Mouse (Mus musculus): ENCODE measurements around the gene Gm4779.

DNA sequence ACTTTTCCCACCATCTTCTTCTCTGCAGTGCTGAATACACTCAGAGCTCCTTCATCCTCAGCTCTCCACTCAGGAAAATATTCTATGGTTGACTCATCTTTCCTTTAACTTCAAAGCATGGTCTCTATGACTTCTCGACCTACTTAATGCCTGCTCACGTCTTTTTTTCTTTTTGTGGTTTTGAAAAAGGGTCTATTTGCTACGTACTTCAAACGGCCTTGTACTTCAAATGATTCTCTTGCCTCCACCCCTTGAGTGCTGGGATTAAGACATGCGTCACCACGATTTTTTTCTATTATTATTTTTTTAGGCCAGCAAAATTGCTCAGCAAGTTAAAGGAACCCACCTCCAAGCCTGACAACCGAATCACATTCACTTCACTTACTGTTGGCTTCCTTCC is 26.9 kb downstream of the Gm4779 start:
- TF ChIP-seq POLR2AphosphoS2 (IDR thresholded peaks at IDR 0.05; ENCODE audit: low read length): no peak
- no peak for TF ChIP-seq CTCF (IDR thresholded peaks at IDR 0.05 in 2 of 3, conservative IDR thresholded peaks at IDR 0.05 in 1 of 3; ENCODE audit: control insufficient read depth in 1 of 3, insufficient read depth in 1 of 3, low read depth in 2 of 3, low read length in 3 of 3, poor library complexity in 1 of 3, severe bottlenecking in 1 of 3)
- no peak for TF ChIP-seq MAZ (IDR thresholded peaks at IDR 0.05; ENCODE audit: low read depth, low read length)
- TF ChIP-seq POLR2A (IDR thresholded peaks at IDR 0.05; ENCODE audit: control insufficient read depth in 1 of 2, insufficient read depth in 1 of 2, low read depth in 1 of 2, low read length in 2 of 2, poor library complexity in 1 of 2): no peak
- no peak for TF ChIP-seq TCF12 (IDR thresholded peaks at IDR 0.05; ENCODE audit: low read depth, low read length)
- no peak for TF ChIP-seq UBTF (IDR thresholded peaks at IDR 0.05; ENCODE audit: borderline replicate concordance, insufficient read depth, low read depth, low read length)
- no peak for TF ChIP-seq RAD21 (IDR thresholded peaks at IDR 0.05; ENCODE audit: low read depth, low read length)
- no peak for TF ChIP-seq ZKSCAN1 (IDR thresholded peaks at IDR 0.05; ENCODE audit: low read depth, low read length)
- TF ChIP-seq JUND (IDR thresholded peaks at IDR 0.05; ENCODE audit: low read depth, low read length): no peak
- no peak for TF ChIP-seq E2F4 (IDR thresholded peaks at IDR 0.05; ENCODE audit: borderline replicate concordance, low read depth, low read length)
- no peak for TF ChIP-seq BHLHE40 (IDR thresholded peaks at IDR 0.05; ENCODE audit: borderline replicate concordance, low read depth, low read length)
